Mouse (Mus musculus) forebrain, postnatal 0 days (tissue): ENCODE measurements around the gene Unc13a. TPM values are rescaled to one million over a fixed set of nuclear protein-coding genes. Genes with fewer than 3 reads are reported as not detected.

ENCODE experiments used
- ATAC-seq: fragments of 200-750 bp; cut with Nextera tagmentation; 2 replicates; pipeline ENCODE4 v1.8.0; 2017; ENCODE audit warnings: mild to moderate bottlenecking, moderate library complexity
- DNase-seq: peaks from one replicate; pipeline ENCODE4 v3.0.0-alpha.2; 2015
- H3K27ac ChIP-seq: fragments of 300-500 bp; sonication (generic); 2 replicates; pipeline ENCODE4 v1.5.1; 2014; ENCODE audit warnings: low read depth, mild to moderate bottlenecking, antibody characterized with exemption, low read length, moderate library complexity, mixed read lengths
- H3K27me3 ChIP-seq: fragments of 300-500 bp; sonication (generic); 2 replicates; pipeline ENCODE4 v1.6.1; 2014; ENCODE audit warnings: mild to moderate bottlenecking, low read length, mixed read lengths; ENCODE audit not compliant: insufficient read depth
- H3K36me3 ChIP-seq: fragments of 300-500 bp; sonication (generic); 2 replicates; pipeline ENCODE4 v1.6.1; 2014; ENCODE audit warnings: mild to moderate bottlenecking, moderate library complexity; ENCODE audit not compliant: insufficient read depth
- H3K4me1 ChIP-seq: fragments of 300-500 bp; sonication (generic); 2 replicates; pipeline ENCODE4 v1.6.1; 2014; ENCODE audit warnings: antibody characterized with exemption; ENCODE audit not compliant: insufficient read depth
- H3K4me2 ChIP-seq: fragments of 300-500 bp; sonication (generic); 2 replicates; pipeline ENCODE4 v1.6.1; 2014; ENCODE audit warnings: low read depth, mild to moderate bottlenecking, moderate library complexity
- H3K4me3 ChIP-seq: fragments of 300-500 bp; sonication (generic); 2 replicates; pipeline ENCODE4 v1.5.1; 2014; ENCODE audit warnings: low read depth, low read length, mixed read lengths
- H3K9ac ChIP-seq: fragments of 300-500 bp; sonication (generic); 2 replicates; pipeline ENCODE4 v1.6.1; 2014; ENCODE audit warnings: mild to moderate bottlenecking
- H3K9me3 ChIP-seq: fragments of 300-500 bp; sonication (generic); 2 replicates; pipeline ENCODE4 v1.6.1; 2016; ENCODE audit warnings: low read length
- CTCF ChIP-seq: sonication (generic); IDR thresholded peaks from 2 replicates; pipeline ENCODE4 v1.5.1; 2016; ENCODE audit warnings: antibody characterized with exemption, control low read depth, low read depth
- WGBS: fragments of 180-500 bp; shearing (Covaris S2); extraction: QIAGEN DNeasy Blood & Tissue Kit; methylation state at CpG from one replicate; pipeline ENCODE4 v1.1.7; 2014; 5-methylcytosine and 5-hydroxymethylcytosine counted together
- polyA plus RNA-seq: library from polyadenylated mRNA; unstranded; fragments of >200 nt; fragmentation: Nextera tagmentation; extraction: Ambion mirVana; gene quantifications from 2 replicates; pipeline ENCODE4 v1.2.1, GENCODE M21; 2015
- total RNA-seq: library from RNA; depleted of rRNA; stranded (reverse); fragments of >200 nt; gene quantifications from 2 replicates; pipeline ENCODE4 v1.2.3, GENCODE M21; 2014

The Unc13a gene
- total and polyA plus RNA-seq, 2 experiments from 2014 or later: 18.8 to 89.2 TPM

GRCm38 (mm10) chr8:71610822-71611651 is 60.5 kb downstream of the Unc13a start, which contains the start of gene Colgalt1:
TSS of gene Colgalt1 (plus strand) at chr8:71610998.
- H3K9me3 ChIP-seq: no peaks in the 10 kb centered on the region
- peak; percentile 37 for TF ChIP-seq CTCF
- H3K4me2 ChIP-seq: peak within 1 kb of the TSS; percentile 84
- no peaks in the 10 kb centered on the region for H3K27me3 ChIP-seq
- peaks cover 9% of the 10 kb centered on the region; the same call in 1 of the 2 replicates for H3K4me1 ChIP-seq
- peak within 1 kb of the TSS; percentile 90 for H3K27ac ChIP-seq
- ATAC-seq (peak; percentile 99), DNase-seq (peak; percentile 99)
- H3K4me3 ChIP-seq: peak within 1 kb of the TSS; percentile 90
- H3K9ac ChIP-seq: peak within 1 kb of the TSS; percentile 76
- WGBS: 1% methylated on average over 80 of the region's 82 CpGs
- H3K36me3 ChIP-seq: peaks cover 18% of the 10 kb centered on the region

GRCm38 (mm10) chr8:71604021-71604420 is 67.5 kb downstream of the Unc13a start:
- Histone ChIP-seq H3K9me3 (no peaks in the 10 kb centered on the region), H3K27me3 (peaks cover 13% of the 10 kb centered on the region), H3K36me3 (no peaks in the 10 kb centered on the region; the same call in 1 of the 2 replicates), H3K4me1 (no peaks in the 10 kb centered on the region), H3K4me2 (no peak overlapping the region), H3K27ac (no peak overlapping the region), H3K4me3 (no peak overlapping the region), H3K9ac (no peak overlapping the region)
- WGBS: 58% methylated on average over 7 of the region's 7 CpGs
- DNase-seq (no peak), ATAC-seq (no peak)
- TF ChIP-seq CTCF: no peak

GRCm38 (mm10) chr8:71602666-71603334 is 68.8 kb downstream of the Unc13a start:
- H3K4me3 ChIP-seq: peak overlapping the region; percentile 33
- DNase-seq (peak; percentile 57), ATAC-seq (peak; percentile 80)
- H3K36me3 ChIP-seq: no peaks in the 10 kb centered on the region; the same call in 1 of the 2 replicates
- H3K4me1 ChIP-seq: no peaks in the 10 kb centered on the region
- TF ChIP-seq CTCF: no peak
- H3K9ac ChIP-seq: peak overlapping the region; percentile 44
- H3K27ac ChIP-seq: peak overlapping the region; percentile 57; the same call in 1 of the 2 replicates
- H3K4me2 ChIP-seq: peak overlapping the region; percentile 52
- H3K27me3 ChIP-seq: peaks cover 13% of the 10 kb centered on the region
- WGBS: 2% methylated on average over 32 of the region's 32 CpGs
- H3K9me3 ChIP-seq: no peaks in the 10 kb centered on the region

GRCm38 (mm10) chr8:71601939-71602665 is 69.5 kb downstream of the Unc13a start:
- Histone ChIP-seq H3K9ac (peak overlapping the region; percentile 44), H3K36me3 (no peaks in the 10 kb centered on the region; the same call in 1 of the 2 replicates), H3K4me1 (no peaks in the 10 kb centered on the region), H3K27me3 (peaks cover 13% of the 10 kb centered on the region), H3K9me3 (no peaks in the 10 kb centered on the region), H3K27ac (peak overlapping the region; percentile 50; the same call in 1 of the 2 replicates), H3K4me3 (peak overlapping the region; percentile 33), H3K4me2 (peak overlapping the region; percentile 52)
- WGBS: 5% methylated on average over 59 of the region's 65 CpGs
- ATAC-seq (peak; percentile 76), DNase-seq (no peak)
- TF ChIP-seq CTCF: no peak

- no peak overlapping the region for H3K4me3 ChIP-seq
- H3K36me3 ChIP-seq: peaks cover 5% of the 10 kb centered on the region; the same call in 1 of the 2 replicates
- no peak for ATAC-seq
- no peaks in the 10 kb centered on the region for H3K4me1 ChIP-seq
- TF ChIP-seq CTCF: no peak
- H3K27me3 ChIP-seq: peaks cover 12% of the 10 kb centered on the region
- no peak overlapping the region for H3K27ac ChIP-seq
- no peak overlapping the region for H3K9ac ChIP-seq
- H3K9me3 ChIP-seq: no peaks in the 10 kb centered on the region
- 92% methylated on average over 5 of the region's 5 CpGs for WGBS
- H3K4me2 ChIP-seq: no peak overlapping the region
- no peak for DNase-seq
Observed at GRCm38 (mm10) chr8:71598841-71599240, 72.7 kb downstream of the Unc13a start.

GRCm38 (mm10) chr8:71598375-71598774 is 73.2 kb downstream of the Unc13a start:
- Histone ChIP-seq H3K4me2 (no peak overlapping the region), H3K36me3 (peaks cover 5% of the 10 kb centered on the region; the same call in 1 of the 2 replicates), H3K4me1 (no peaks in the 10 kb centered on the region; the same call in 1 of the 2 replicates), H3K9me3 (no peaks in the 10 kb centered on the region), H3K4me3 (no peak overlapping the region), H3K27me3 (peaks cover 9% of the 10 kb centered on the region), H3K9ac (no peak overlapping the region), H3K27ac (no peak overlapping the region)
- DNase-seq: no peak
- ATAC-seq: no peak
- TF ChIP-seq CTCF: no peak
